Mouse (Mus musculus): ENCODE measurements around the gene Wdr72.

The Wdr72 gene

GRCm38 (mm10) chr9:74228272-74228671 is 118.1 kb downstream of the Wdr72 start:
- no peak for DNase-seq (ENCODE audit: extremely low spot score, low read depth, low spot score)

GRCm38 (mm10) chr9:74241292-74241691 is 131.1 kb downstream of the Wdr72 start:
- DNase-seq (ENCODE audit: extremely low spot score, low read depth, low spot score), result no peak

- DNase-seq (ENCODE audit: extremely low spot score, low read depth, low spot score), result no peak
Measured at GRCm38 (mm10) chr9:74248084-74248483, 137.9 kb downstream of the Wdr72 start.

DNA sequence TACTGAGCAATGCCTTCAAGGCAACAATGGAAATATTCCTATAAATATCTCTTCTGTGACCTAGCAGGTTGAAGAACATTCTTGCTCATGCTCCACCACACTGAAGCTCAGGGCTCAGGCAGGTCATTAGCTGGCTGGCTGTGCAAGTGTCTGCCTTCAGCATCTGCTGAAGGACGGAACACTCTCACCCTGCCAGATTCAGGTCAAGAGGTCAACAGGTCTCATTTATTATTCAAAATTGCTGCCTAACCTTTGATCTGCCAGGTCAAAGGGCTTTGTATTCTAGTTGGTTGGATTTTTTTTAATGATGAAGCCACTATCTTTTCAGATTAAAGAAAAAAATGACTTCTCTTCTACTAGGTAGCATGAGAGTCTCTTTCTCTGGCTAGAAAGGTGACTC is 139.3 kb downstream of the Wdr72 start:
- DNase-seq (ENCODE audit: extremely low spot score, low read depth, low spot score), result no peak

DNA sequence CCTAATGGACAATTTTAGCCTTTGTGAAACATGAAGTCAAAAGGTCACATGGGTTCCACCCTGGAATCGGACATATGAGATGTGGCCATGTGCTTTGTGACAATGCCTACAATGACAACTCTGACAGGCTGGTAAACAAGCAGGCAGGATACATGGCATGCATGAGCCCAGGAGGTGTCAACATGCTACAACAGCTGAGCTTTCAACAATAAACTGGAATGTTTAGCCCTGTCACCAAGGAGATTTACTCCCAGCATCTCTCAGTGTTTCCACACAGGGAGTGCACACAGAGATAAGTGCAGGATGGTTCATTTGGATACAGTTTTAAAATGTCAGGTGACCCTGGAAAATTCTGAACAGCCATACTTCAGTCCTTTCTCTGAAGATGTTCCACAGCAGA is 140.4 kb downstream of the Wdr72 start:
- no peak for DNase-seq (ENCODE audit: extremely low spot score, low read depth, low spot score)

DNA sequence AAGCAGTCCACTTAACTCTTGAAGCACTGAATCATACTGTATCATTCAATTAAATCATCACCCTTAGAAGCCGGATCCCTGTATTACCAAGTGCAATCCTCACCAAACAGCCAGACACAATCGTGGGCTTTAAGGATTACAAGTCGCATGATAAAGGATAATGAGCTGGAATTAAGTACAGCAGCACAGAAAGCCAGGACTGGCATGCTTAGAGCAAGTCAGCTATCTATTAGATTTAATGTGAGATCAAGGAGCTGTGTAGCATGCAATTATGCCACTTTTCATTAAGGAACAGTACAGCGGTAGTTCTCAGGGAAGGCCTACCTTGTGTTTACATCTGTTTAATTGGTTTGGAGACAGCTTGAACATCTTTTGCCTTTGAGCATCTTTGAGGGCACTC is 148.2 kb downstream of the Wdr72 start:
- DNase-seq (ENCODE audit: extremely low spot score, low read depth, low spot score), result no peak

- DNase-seq (ENCODE audit: extremely low spot score, low read depth, low spot score), result no peak
Measured at GRCm38 (mm10) chr9:74277752-74278385, 167.7 kb downstream of the Wdr72 start.

GRCm38 (mm10) chr9:74282072-74282471 is 171.9 kb downstream of the Wdr72 start:
- no peak for DNase-seq (ENCODE audit: extremely low spot score, low read depth, low spot score)

DNA sequence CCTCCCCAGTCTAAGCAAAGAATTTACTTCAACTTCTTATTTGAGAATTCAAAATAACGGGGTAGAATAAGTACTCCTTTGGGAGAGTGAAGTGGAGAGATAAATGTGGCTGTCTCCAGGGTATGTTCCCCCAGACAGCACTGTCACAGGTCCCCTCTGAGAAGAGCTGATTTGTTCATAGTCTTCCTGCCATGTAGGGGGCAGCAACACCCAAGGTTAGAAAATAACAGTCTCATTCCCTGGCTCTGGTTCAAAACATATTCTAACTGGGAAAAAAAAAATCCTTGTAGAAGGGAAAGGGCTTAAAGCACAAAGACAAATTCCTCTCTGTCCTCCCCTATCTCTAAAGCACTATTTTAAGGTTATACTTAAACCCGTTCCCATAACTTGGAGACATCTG is 176.1 kb downstream of the Wdr72 start:
- no peak for DNase-seq (ENCODE audit: extremely low spot score, low read depth, low spot score)

- DNase-seq (ENCODE audit: extremely low spot score, low read depth, low spot score), result no peak
Measured at GRCm38 (mm10) chr9:74294479-74294878, 184.3 kb downstream of the Wdr72 start.

DNA sequence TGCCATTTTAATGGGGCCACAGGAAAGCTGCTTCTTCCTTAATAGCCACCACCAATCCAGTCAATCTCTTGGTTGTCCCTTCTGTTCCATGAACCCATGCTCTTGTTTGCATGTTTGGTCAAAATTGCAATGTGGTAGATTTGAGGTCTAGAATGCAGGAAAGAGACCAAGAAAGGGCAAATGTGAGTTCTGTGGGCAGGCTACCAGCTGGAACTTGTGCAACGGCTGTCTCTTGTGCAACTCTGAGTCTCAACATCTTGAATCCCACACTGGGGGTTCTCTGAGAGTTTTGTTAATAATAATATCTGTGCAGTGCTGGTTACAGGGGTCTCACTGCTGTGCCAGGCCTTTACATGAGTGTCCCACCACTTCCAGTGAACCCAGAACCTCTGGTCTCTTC is 208.6 kb downstream of the Wdr72 start:
- DNase-seq (ENCODE audit: extremely low spot score, low read depth, low spot score), result no peak

DNA sequence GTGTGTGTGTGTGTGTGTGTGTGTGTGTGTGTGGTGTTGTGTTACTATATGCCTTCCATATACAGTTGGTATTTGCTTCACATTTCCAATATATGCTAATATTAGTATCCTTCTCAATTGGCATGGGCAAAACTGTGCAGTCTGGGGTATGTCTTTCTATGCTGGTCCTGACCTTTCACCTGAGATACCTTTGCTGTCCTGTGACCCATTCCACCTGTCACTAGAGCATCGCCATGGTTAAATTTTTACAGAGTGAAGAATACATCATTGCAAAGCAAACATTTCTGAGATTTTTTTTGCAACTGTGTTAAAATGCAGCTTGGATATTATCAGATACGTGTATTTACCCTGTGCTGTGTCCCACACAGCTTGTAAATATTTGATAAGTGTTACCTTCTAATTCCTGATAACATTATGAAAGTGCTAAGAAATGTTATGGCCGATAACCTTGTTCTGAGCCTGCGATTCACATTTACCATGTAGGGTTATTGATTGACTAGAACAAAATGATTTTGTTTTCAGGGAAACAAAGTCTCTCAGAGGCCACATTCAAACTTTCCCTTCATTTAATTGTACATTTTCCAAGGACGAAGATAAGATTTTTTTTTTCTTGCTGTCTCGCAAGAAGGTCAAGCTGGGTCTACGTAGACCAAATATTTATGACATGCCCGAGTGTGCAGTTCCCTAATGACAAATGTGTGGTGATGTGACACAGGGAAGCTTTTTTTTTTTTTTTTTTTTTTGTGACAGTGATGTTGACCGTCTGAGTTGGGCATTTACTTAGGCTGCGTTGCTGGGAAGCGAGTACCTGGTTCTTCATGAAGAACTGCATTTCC is 214.2 kb downstream of the Wdr72 start:
- no peak for DNase-seq (ENCODE audit: extremely low spot score, low read depth, low spot score)

DNA sequence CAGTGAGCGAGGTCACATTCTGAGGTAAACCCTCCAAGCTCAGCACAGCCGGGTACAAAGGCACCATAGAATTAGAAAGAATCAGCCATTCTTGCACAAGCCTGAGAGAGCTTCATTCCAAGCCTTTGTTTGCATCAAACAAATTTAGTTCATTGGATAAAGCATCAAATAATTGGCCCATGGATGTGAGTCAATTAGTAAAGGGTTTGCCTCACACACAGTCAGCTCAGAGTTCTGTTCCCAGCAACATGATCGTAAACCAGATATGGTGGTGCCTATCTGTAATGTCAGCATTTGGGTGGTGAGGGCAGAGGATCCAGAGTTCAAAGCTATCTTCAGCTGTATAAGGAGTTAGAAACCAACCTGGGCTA is 214.8 kb downstream of the Wdr72 start:
- no peak for DNase-seq (ENCODE audit: extremely low spot score, low read depth, low spot score)

DNA sequence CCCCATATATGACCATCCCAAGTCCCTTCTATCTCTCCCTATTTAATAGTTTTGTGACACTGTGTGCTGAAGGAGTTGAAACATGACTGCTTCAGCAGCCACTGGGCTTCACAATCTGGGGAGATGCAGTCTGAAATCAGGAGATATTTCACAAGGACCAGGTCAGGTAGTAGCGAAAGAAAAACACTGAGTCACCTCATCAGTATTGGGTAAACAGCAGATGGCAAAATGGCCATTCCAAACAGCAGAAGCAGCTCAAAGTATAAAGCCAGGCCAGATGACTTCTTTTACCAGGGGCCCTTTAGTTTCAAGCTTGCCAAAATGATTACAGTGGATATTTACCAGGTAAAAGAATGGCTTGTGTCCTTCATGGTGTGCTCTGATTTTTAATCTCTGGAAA is 215.8 kb downstream of the Wdr72 start:
- DNase-seq (ENCODE audit: extremely low spot score, low read depth, low spot score), result no peak

DNA sequence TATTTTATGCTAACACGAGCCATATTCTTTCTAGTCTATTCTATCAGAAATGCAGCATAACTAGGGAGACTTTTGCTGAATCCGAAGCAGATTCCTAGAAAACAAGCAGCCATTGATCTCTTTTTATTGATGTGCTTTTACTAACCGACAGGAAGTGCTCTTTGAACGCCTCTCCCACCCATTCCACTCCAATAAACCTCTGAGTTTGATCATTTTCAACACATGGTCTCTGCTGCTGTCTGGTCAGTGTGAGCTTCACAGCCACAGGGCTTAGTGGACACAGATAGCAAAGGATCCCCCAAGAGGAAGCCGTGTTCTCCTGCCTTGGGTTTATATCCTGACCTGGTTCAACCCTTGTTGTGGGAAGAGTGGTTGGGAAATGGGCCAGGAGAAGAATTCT is 218.7 kb downstream of the Wdr72 start:
- no peak for DNase-seq (ENCODE audit: extremely low spot score, low read depth, low spot score)

DNA sequence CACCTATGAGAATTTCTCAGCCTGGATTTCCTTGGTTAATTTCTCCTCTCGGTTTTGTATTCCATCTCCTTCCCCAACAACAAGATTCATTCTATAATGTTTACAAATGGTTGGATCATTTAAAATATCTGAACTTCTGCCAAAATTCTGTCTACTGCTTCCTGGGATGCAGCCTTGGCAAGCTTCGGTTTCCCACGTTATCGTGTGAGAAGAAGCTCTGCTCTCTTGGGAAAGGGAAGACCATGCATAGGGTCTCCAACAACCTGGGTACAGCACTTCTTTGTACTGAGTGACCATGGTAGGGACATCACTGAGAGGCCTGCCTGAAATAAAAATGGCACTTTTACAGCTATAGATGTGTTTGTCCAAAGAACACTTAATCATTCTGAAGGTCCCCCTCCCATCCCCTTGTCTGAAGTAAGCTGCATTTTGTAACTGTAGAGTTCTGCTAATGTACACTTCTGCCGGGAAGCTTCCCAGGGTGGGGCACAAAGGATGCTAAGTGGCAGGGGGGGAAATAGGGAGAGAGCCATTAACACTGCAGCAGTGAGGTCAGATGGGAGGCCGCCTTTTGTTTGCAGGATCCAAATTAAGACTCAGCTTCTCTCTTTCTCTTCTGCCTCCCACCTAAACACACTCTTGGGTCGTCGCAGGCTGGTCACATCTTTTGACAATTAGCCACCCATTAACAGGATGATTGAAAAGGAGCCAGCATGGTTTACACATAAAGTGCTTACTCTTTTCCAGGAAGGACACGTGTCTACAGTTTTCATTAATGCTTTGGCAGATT is 220.7 kb downstream of the Wdr72 start:
- DNase-seq (ENCODE audit: extremely low spot score, low read depth, low spot score), result no peak

- DNase-seq (ENCODE audit: extremely low spot score, low read depth, low spot score), result no peak
Measured at GRCm38 (mm10) chr9:74332321-74332720, 222.2 kb downstream of the Wdr72 start.

Data from hindlimb bud, embryonic 11.5 days (tissue).